In genomic region chr14:79243038-79243883, GRCm38 (mm10) we compare ENCODE assay signal across 16 mouse cellular contexts. TPM values are rescaled to one million over a fixed set of nuclear protein-coding genes. Genes with fewer than 3 reads are reported as not detected.
DNase-seq lines count a peak whose midpoint lies in the region; ATAC-seq and TF ChIP-seq lines count a peak whose summit lies in the region.
"Had no signal": no experiment of that assay in that cellular context is flagged by ENCODE, and none has a peak within 500 bp of the region (broad histone marks: within the 10 kb centered on the region; RNA-seq: fewer than 3 reads in every experiment).

No protein-coding gene starts in this region.

- 79% methylated on average over 12 of the region's 12 CpGs for WGBS in hindbrain, embryonic 16.5 days
- WGBS in hindbrain, embryonic 12.5 days: 82% methylated on average over 12 of the region's 12 CpGs
- 34% methylated on average over 12 of the region's 12 CpGs for WGBS in liver, embryonic 14.5 days (ENCODE audit: insufficient replicate concordance)
- WGBS in kidney, embryonic 14.5 days: 86% methylated on average over 12 of the region's 12 CpGs

- no peaks in the 10 kb centered on the region for H3K27me3 ChIP-seq in hindbrain, embryonic 16.5 days (replicated peaks; ENCODE audit: control insufficient read depth, insufficient read depth, low read length)
- no peaks in the 10 kb centered on the region for H3K27me3 ChIP-seq in hindbrain, embryonic 12.5 days
- no peaks in the 10 kb centered on the region for H3K27me3 ChIP-seq in liver, embryonic 14.5 days (ENCODE audit: control insufficient read depth, insufficient read depth, low read length)
- H3K27me3 ChIP-seq in kidney, embryonic 14.5 days (ENCODE audit: control insufficient read depth, insufficient read depth, low read length): no peaks in the 10 kb centered on the region
- H3K27me3 ChIP-seq: embryonic facial prominence, embryonic 12.5 days; neural tube, embryonic 13.5 days had no signal

- H3K4me1 ChIP-seq in hindbrain, embryonic 16.5 days (ENCODE audit: control insufficient read depth, insufficient read depth, low read depth, low read length): 0 out of 2 replicates have a peak, but pooled peaks cover 5% of the 10 kb centered on the region
- peaks cover 6% of the 10 kb centered on the region for H3K4me1 ChIP-seq in hindbrain, embryonic 12.5 days
- peaks cover 0 to 4% of the 10 kb centered on the region in 2 experiments; a peak in 1 of 4 replicates for H3K4me1 ChIP-seq in liver, embryonic 14.5 days (replicated peaks; ENCODE audit: control insufficient read depth in 2 of 2, insufficient read depth in 2 of 2, low read length in 1 of 2)
- no peaks in the 10 kb centered on the region for H3K4me1 ChIP-seq in kidney, embryonic 14.5 days (ENCODE audit: control insufficient read depth, insufficient read depth, low read length)

- H3K36me3 ChIP-seq in hindbrain, embryonic 16.5 days (ENCODE audit: control insufficient read depth, insufficient read depth, low read length): no peaks in the 10 kb centered on the region
- no peaks in the 10 kb centered on the region for H3K36me3 ChIP-seq in hindbrain, embryonic 12.5 days
- H3K36me3 ChIP-seq in liver, embryonic 14.5 days (replicated peaks; ENCODE audit: control insufficient read depth, insufficient read depth, low read depth): no peaks in the 10 kb centered on the region
- no peaks in the 10 kb centered on the region for H3K36me3 ChIP-seq in kidney, embryonic 14.5 days (ENCODE audit: control insufficient read depth, insufficient read depth, low read length)
- H3K36me3 ChIP-seq: embryonic facial prominence, embryonic 12.5 days; heart, embryonic 12.5 days; limb, embryonic 10.5 days; neural tube, embryonic 13.5 days had no signal

- TF ChIP-seq EP300 in liver, embryonic 14.5 days (IDR thresholded peaks at IDR 0.05; ENCODE audit: low read depth): no peak

- no peak overlapping the region for H3K27ac ChIP-seq in hindbrain, embryonic 16.5 days (ENCODE audit: low read depth, low read length)
- no peak overlapping the region for H3K27ac ChIP-seq in hindbrain, embryonic 12.5 days
- H3K27ac ChIP-seq in liver, embryonic 14.5 days: no peak overlapping the region
- no peak overlapping the region for H3K27ac ChIP-seq in kidney, embryonic 14.5 days (ENCODE audit: low read depth, low read length)
- H3K27ac ChIP-seq: embryonic facial prominence, embryonic 12.5 days; limb, embryonic 10.5 days; neural tube, embryonic 13.5 days had no signal

- peak; percentile 35; the same call in 1 of the 2 replicates for ATAC-seq in hindbrain, embryonic 16.5 days
- no peak for ATAC-seq in hindbrain, embryonic 12.5 days (ENCODE audit: low FRiP score)
- peak; percentile 94 for ATAC-seq in CD4-positive, CD25-positive, alpha-beta regulatory T cell, adult 4 months
- no peak for ATAC-seq in liver, embryonic 14.5 days (ENCODE audit: insufficient read depth)
- ATAC-seq in kidney, embryonic 14.5 days (ENCODE audit: low FRiP score, low TSS enrichment): no peak
- ATAC-seq: intestine, postnatal 0 days had no signal

- TF ChIP-seq CTCF in liver, embryonic 14.5 days (IDR thresholded peaks at IDR 0.05; ENCODE audit: low read depth): no peak

- H3K4me2 ChIP-seq in hindbrain, embryonic 16.5 days (ENCODE audit: low read length): no peak overlapping the region
- no peak overlapping the region for H3K4me2 ChIP-seq in hindbrain, embryonic 12.5 days (replicated peaks)
- H3K4me2 ChIP-seq in liver, embryonic 14.5 days (ENCODE audit: low read depth): no peak overlapping the region
- H3K4me2 ChIP-seq in kidney, embryonic 14.5 days (replicated peaks; ENCODE audit: low read depth, low read length): no peak overlapping the region
- H3K4me2 ChIP-seq: embryonic facial prominence, embryonic 12.5 days; heart, embryonic 12.5 days; neural tube, embryonic 13.5 days had no signal

- H3K9ac ChIP-seq in hindbrain, embryonic 16.5 days (ENCODE audit: low read depth, low read length): no peak overlapping the region
- no peak overlapping the region for H3K9ac ChIP-seq in hindbrain, embryonic 12.5 days
- H3K9ac ChIP-seq in liver, embryonic 14.5 days (replicated peaks): no peak overlapping the region
- H3K9ac ChIP-seq in kidney, embryonic 14.5 days (ENCODE audit: low read depth, low read length): no peak overlapping the region
- H3K9ac ChIP-seq: embryonic facial prominence, embryonic 12.5 days; heart, embryonic 12.5 days; neural tube, embryonic 13.5 days had no signal

- peak in 2 of 3 experiments; percentile 16 to 28 for DNase-seq in liver, embryonic 14.5 days (ENCODE audit: low read depth in 3 of 3, low spot score in 3 of 3)
- DNase-seq in thymus, adult 18-20 months: peak; percentile 81 to 90
- no peak for DNase-seq in urinary bladder, postnatal 10 days (ENCODE audit: low spot score)
- DNase-seq in heart, postnatal 14 days: no peak
- DNase-seq: right cerebral cortex, postnatal 25 days had no signal

- no peak overlapping the region for H3K4me3 ChIP-seq in hindbrain, embryonic 16.5 days (ENCODE audit: low read length)
- no peak overlapping the region for H3K4me3 ChIP-seq in hindbrain, embryonic 12.5 days
- H3K4me3 ChIP-seq in liver, embryonic 14.5 days (ENCODE audit: insufficient read depth in 1 of 2, low read depth in 2 of 2, low read length in 2 of 2): no peak overlapping the region
- no peak overlapping the region for H3K4me3 ChIP-seq in kidney, embryonic 14.5 days (ENCODE audit: low read length)
- H3K4me3 ChIP-seq: embryonic facial prominence, embryonic 12.5 days; heart, embryonic 12.5 days; limb, embryonic 10.5 days; neural tube, embryonic 13.5 days had no signal

- intact Hi-C loops in heart, postnatal 14 days (cut with DNase I): no loop called here

- peaks cover 2% of the 10 kb centered on the region; the same call in 1 of the 2 replicates for H3K9me3 ChIP-seq in hindbrain, embryonic 16.5 days (ENCODE audit: control insufficient read depth, low read length)
- peaks cover 3% of the 10 kb centered on the region; the same call in 1 of the 2 replicates for H3K9me3 ChIP-seq in hindbrain, embryonic 12.5 days (replicated peaks)
- H3K9me3 ChIP-seq in liver, embryonic 14.5 days (ENCODE audit: control insufficient read depth, low read length): no peaks in the 10 kb centered on the region
- H3K9me3 ChIP-seq in kidney, embryonic 14.5 days (ENCODE audit: control insufficient read depth, low read length): no peaks in the 10 kb centered on the region
- H3K9me3 ChIP-seq: embryonic facial prominence, embryonic 12.5 days; heart, embryonic 12.5 days; limb, embryonic 10.5 days had no signal

RNA-seq across cellular contexts. Expression of gene Zfp957, which starts 3.9 kb away (rescaled TPM):
- polyA plus RNA-seq in hindbrain, embryonic 16.5 days (2015; fragmentation: Nextera tagmentation; extraction: Ambion mirVana): not detected in 2 replicates
- polyA plus RNA-seq in hindbrain, embryonic 12.5 days (2016; fragmentation: Nextera tagmentation; extraction: Ambion mirVana): 0.19 TPM in 1 of 2 replicates, not detected in the other
- not detected for polyA plus RNA-seq in CD4-positive, CD25-positive, alpha-beta regulatory T cell, adult 4 months (2017; shearing (Covaris generic))
- polyA plus RNA-seq in liver, embryonic 14.5 days (2012; rRNA removed): not detected in 2 replicates
- polyA plus RNA-seq in liver, embryonic 14.5 days (2014; fragmentation: Nextera tagmentation; extraction: Ambion mirVana): not detected in 2 replicates
- not detected in 2 replicates for polyA plus RNA-seq in kidney, embryonic 14.5 days (2014; fragmentation: Nextera tagmentation; extraction: Ambion mirVana)
- not detected for total RNA-seq in heart, postnatal 14 days (2021)
- total RNA-seq: layer of hippocampus, adult 18-20 months had no signal
- polyA plus RNA-seq: embryonic facial prominence, embryonic 12.5 days; frontal cortex, adult 2 months; heart, embryonic 12.5 days; intestine, postnatal 0 days; limb, embryonic 10.5 days; neural tube, embryonic 13.5 days had no signal

RNA-seq across cellular contexts. Expression of gene Rgcc, which starts 58.2 kb away (rescaled TPM):
- polyA plus RNA-seq in hindbrain, embryonic 16.5 days (2015; fragmentation: Nextera tagmentation; extraction: Ambion mirVana): 49.0 and 59.3 TPM in 2 replicates
- 32.4 and 41.0 TPM in 2 replicates for polyA plus RNA-seq in hindbrain, embryonic 12.5 days (2016; fragmentation: Nextera tagmentation; extraction: Ambion mirVana)
- 10 to 100 TPM; 20.3 to 29.3 TPM for polyA plus RNA-seq in CD4-positive, CD25-positive, alpha-beta regulatory T cell, adult 4 months (2017; shearing (Covaris generic))
- 226 and 293 TPM in 2 replicates for polyA plus RNA-seq in liver, embryonic 14.5 days (2012; rRNA removed)
- 357 and 375 TPM in 2 replicates for polyA plus RNA-seq in liver, embryonic 14.5 days (2014; fragmentation: Nextera tagmentation; extraction: Ambion mirVana)
- 22.7 and 26.0 TPM in 2 replicates for polyA plus RNA-seq in kidney, embryonic 14.5 days (2014; fragmentation: Nextera tagmentation; extraction: Ambion mirVana)
- 10 to 100 TPM; 78.5 to 80.3 TPM for total RNA-seq in heart, postnatal 14 days (2021)

Comparison
In these comparisons a context has a peak if more than half of its experiments do, and no peak if none do; other contexts are left out.
1. ATAC-seq: peak in hindbrain, embryonic 16.5 days (single experiment) and CD4-positive, CD25-positive, alpha-beta regulatory T cell, adult 4 months (single experiment); none in hindbrain, embryonic 12.5 days (single experiment), liver, embryonic 14.5 days (single experiment) and kidney, embryonic 14.5 days (single experiment).
2. DNase-seq: peak in liver, embryonic 14.5 days (2 of 3) and thymus, adult 18-20 months (2 of 2); none in urinary bladder, postnatal 10 days (single experiment) and heart, postnatal 14 days (0 of 2).